Mouse (Mus musculus): ENCODE results near the gene Vps54. TPM values are rescaled to one million over a fixed set of nuclear protein-coding genes. Genes with fewer than 3 reads are reported as not detected.
"Not testable (repeated sequence)": the region's sequence is repeated elsewhere in the genome, so short reads cannot be mapped to it uniquely, and the experiment has no call there.

Gene Vps54
- polyA plus RNA-seq, 1 experiment from 2014 or later = 10.6 TPM

DNA sequence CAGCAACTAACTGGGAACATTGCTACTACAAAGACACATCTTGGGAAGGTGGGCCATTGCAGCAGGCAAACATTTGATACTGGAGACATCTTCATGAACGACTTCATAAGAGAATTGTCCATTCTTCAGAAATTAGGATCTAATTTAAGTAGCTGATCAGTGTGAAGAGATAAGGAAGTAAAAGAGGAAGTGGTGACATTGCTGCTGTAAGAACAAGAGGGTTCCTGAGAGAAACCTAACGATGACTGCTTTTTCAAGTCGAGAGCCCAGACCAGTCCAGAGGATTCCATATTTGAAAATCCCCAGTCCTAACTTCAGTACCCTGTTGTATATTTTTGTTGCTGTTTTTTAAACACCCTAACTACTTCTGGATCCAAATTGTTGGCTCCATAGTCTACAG, 26.3 kb downstream of the Vps54 start:
- Histone ChIP-seq H3K4me3 (ENCODE audit: low read depth, low read length) (no peak overlapping the region), H3K4me1 (ENCODE audit: insufficient read depth, low read depth, low read length) (no peaks in the 10 kb centered on the region), H3K27ac (ENCODE audit: low read length) (no peak overlapping the region), H3K27me3 (replicated peaks; ENCODE audit: insufficient read depth, low read length) (no peaks in the 10 kb centered on the region), H3K36me3 (ENCODE audit: insufficient read depth, low read length) (no peaks in the 10 kb centered on the region), H3K9ac (replicated peaks; ENCODE audit: low read depth) (no peak overlapping the region), H3K4me2 (replicated peaks; ENCODE audit: low read depth, low read length) (no peak overlapping the region), H3K9me3 (ENCODE audit: low read length) (no peaks in the 10 kb centered on the region)
- WGBS = 63% methylated on average over 3 of the region's 3 CpGs
- DNase-seq (ENCODE audit: low spot score) (no peak), ATAC-seq (no peak)
- TF ChIP-seq EP300 (IDR thresholded peaks at IDR 0.05) = no peak
- TF ChIP-seq CTCF (IDR thresholded peaks at IDR 0.05) = no peak

- TF ChIP-seq EP300 (IDR thresholded peaks at IDR 0.05) = 0 out of 2 replicates have a peak, but pooled peaks have one; percentile 11
- no peak for TF ChIP-seq CTCF (IDR thresholded peaks at IDR 0.05)
- H3K9ac ChIP-seq (replicated peaks; ENCODE audit: low read depth) = no peak overlapping the region
- no peak overlapping the region for H3K4me3 ChIP-seq (ENCODE audit: low read depth, low read length)
- 82% methylated on average over 2 of the region's 2 CpGs for WGBS
- H3K9me3 ChIP-seq (ENCODE audit: low read length) = no peaks in the 10 kb centered on the region
- ATAC-seq (no peak), DNase-seq (ENCODE audit: low spot score) (peak; percentile 20)
- H3K36me3 ChIP-seq (ENCODE audit: insufficient read depth, low read length) = no peaks in the 10 kb centered on the region
- H3K27ac ChIP-seq (ENCODE audit: low read length) = no peak overlapping the region
- H3K27me3 ChIP-seq (replicated peaks; ENCODE audit: insufficient read depth, low read length) = no peaks in the 10 kb centered on the region
- no peak overlapping the region for H3K4me2 ChIP-seq (replicated peaks; ENCODE audit: low read depth, low read length)
- H3K4me1 ChIP-seq (ENCODE audit: insufficient read depth, low read depth, low read length) = no peaks in the 10 kb centered on the region
Measured at GRCm38 (mm10) chr11:21276151-21276550, 37.1 kb downstream of the Vps54 start.

GRCm38 (mm10) chr11:21286391-21286790, 47.3 kb downstream of the Vps54 start:
- Histone ChIP-seq H3K4me1 (ENCODE audit: insufficient read depth, low read depth, low read length) (no peaks in the 10 kb centered on the region), H3K4me2 (replicated peaks; ENCODE audit: low read depth, low read length) (no peak overlapping the region), H3K27me3 (replicated peaks; ENCODE audit: insufficient read depth, low read length) (no peaks in the 10 kb centered on the region), H3K9me3 (ENCODE audit: low read length) (no peaks in the 10 kb centered on the region), H3K36me3 (ENCODE audit: insufficient read depth, low read length) (no peaks in the 10 kb centered on the region), H3K4me3 (ENCODE audit: low read depth, low read length) (no peak overlapping the region), H3K9ac (replicated peaks; ENCODE audit: low read depth) (no peak overlapping the region), H3K27ac (ENCODE audit: low read length) (no peak overlapping the region)
- TF ChIP-seq EP300 (IDR thresholded peaks at IDR 0.05) = no peak
- ATAC-seq (no peak), DNase-seq (ENCODE audit: low spot score) (no peak)
- 63% methylated on average over 3 of the region's 3 CpGs for WGBS

DNA sequence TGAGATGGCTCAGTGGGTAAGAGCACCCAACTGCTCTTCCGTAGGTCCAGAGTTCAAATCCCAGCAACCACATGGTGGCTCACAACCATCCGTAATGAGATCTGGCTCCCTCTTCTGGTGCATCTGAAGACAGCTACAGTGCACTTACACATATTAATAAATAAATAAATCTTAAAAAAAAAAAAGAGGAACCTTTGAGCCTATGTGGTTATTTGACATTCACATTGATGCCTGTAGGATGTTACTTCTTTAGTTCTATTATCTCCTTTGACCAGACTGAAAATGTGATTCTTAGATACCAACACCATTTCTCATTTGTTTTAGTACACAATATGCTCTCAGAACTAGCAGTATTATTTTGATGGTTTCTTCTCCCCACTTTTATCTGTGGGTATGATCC, 49.1 kb downstream of the Vps54 start:
- H3K4me2 ChIP-seq (replicated peaks; ENCODE audit: low read depth, low read length); H3K9me3 ChIP-seq (ENCODE audit: low read length); H3K27me3 ChIP-seq (replicated peaks; ENCODE audit: insufficient read depth, low read length); H3K36me3 ChIP-seq (ENCODE audit: insufficient read depth, low read length); DNase-seq (ENCODE audit: low spot score); H3K27ac ChIP-seq (ENCODE audit: low read length); H3K4me3 ChIP-seq (ENCODE audit: low read depth, low read length); ATAC-seq; H3K9ac ChIP-seq (replicated peaks; ENCODE audit: low read depth); H3K4me1 ChIP-seq (ENCODE audit: insufficient read depth, low read depth, low read length): not testable (repeated sequence)
- 94% methylated on average over 2 of the region's 2 CpGs for WGBS
- peak; percentile 24 for TF ChIP-seq CTCF (IDR thresholded peaks at IDR 0.05)

DNA sequence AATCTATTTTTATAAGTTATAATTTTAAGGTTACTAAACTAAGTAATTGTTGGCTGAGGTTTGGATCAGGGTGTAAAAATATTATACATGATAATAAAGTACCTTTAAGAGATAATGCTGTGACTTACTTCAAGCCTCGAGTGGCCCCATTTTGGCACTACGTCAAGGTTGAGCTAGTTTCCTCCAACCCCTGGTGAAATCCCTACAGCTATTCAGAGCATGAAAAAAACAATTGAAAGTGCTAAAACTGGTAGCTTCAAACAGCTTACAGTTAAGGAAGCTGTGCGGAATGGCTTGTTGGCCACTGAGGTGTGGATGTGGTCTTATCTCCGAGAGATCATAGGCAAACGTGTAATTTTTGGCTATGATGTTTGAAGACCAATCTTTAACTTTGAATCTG, 56.4 kb downstream of the Vps54 start:
- WGBS = 68% methylated on average over 5 of the region's 5 CpGs
- Histone ChIP-seq H3K27ac (ENCODE audit: low read length) (no peak overlapping the region), H3K27me3 (replicated peaks; ENCODE audit: insufficient read depth, low read length) (no peaks in the 10 kb centered on the region), H3K36me3 (ENCODE audit: insufficient read depth, low read length) (peaks cover 6% of the 10 kb centered on the region; the same call in 1 of the 2 replicates), H3K9me3 (ENCODE audit: low read length) (no peaks in the 10 kb centered on the region), H3K4me3 (ENCODE audit: low read depth, low read length) (no peak overlapping the region), H3K4me1 (ENCODE audit: insufficient read depth, low read depth, low read length) (no peaks in the 10 kb centered on the region), H3K9ac (replicated peaks; ENCODE audit: low read depth) (no peak overlapping the region), H3K4me2 (replicated peaks; ENCODE audit: low read depth, low read length) (no peak overlapping the region)
- TF ChIP-seq CTCF (IDR thresholded peaks at IDR 0.05) (no peak), EP300 (IDR thresholded peaks at IDR 0.05) (no peak)
- ATAC-seq (no peak), DNase-seq (ENCODE audit: low spot score) (no peak)

- whole genome bisulfite sequencing = 80% methylated on average over 3 of the region's 3 CpGs
- Histone ChIP-seq H3K4me2 (replicated peaks; ENCODE audit: low read depth, low read length) (no peak overlapping the region), H3K27ac (ENCODE audit: low read length) (no peak overlapping the region), H3K4me3 (ENCODE audit: low read depth, low read length) (no peak overlapping the region), H3K4me1 (ENCODE audit: insufficient read depth, low read depth, low read length) (no peaks in the 10 kb centered on the region), H3K9me3 (ENCODE audit: low read length) (no peaks in the 10 kb centered on the region), H3K36me3 (ENCODE audit: insufficient read depth, low read length) (peaks cover 6% of the 10 kb centered on the region; the same call in 1 of the 2 replicates), H3K9ac (replicated peaks; ENCODE audit: low read depth) (no peak overlapping the region), H3K27me3 (replicated peaks; ENCODE audit: insufficient read depth, low read length) (no peaks in the 10 kb centered on the region)
- no peak for DNase-seq (ENCODE audit: low spot score)
- ATAC-seq = no peak
- TF ChIP-seq CTCF (IDR thresholded peaks at IDR 0.05) (no peak), EP300 (IDR thresholded peaks at IDR 0.05) (no peak)
Measured at GRCm38 (mm10) chr11:21303619-21304018, 64.5 kb downstream of the Vps54 start.

- TF ChIP-seq EP300 (IDR thresholded peaks at IDR 0.05) (no peak), CTCF (IDR thresholded peaks at IDR 0.05) (no peak)
- 63% methylated on average over 5 of the region's 5 CpGs for WGBS
- 0 out of 2 replicates have a peak, but pooled peaks have one; percentile 33 for ATAC-seq
Measured at GRCm38 (mm10) chr11:21307078-21307668, 68.1 kb downstream of the Vps54 start.

More at GRCm38 (mm10) chr11:21307078-21307668, 68.1 kb downstream of the Vps54 start:
- Histone ChIP-seq H3K9me3 (ENCODE audit: low read length) (no peaks in the 10 kb centered on the region), H3K4me3 (ENCODE audit: low read depth, low read length) (no peak overlapping the region), H3K27ac (ENCODE audit: low read length) (no peak overlapping the region), H3K36me3 (ENCODE audit: insufficient read depth, low read length) (peaks cover under 1% of the 10 kb centered on the region; the same call in 1 of the 2 replicates), H3K9ac (replicated peaks; ENCODE audit: low read depth) (no peak overlapping the region), H3K27me3 (replicated peaks; ENCODE audit: insufficient read depth, low read length) (no peaks in the 10 kb centered on the region), H3K4me1 (ENCODE audit: insufficient read depth, low read depth, low read length) (no peaks in the 10 kb centered on the region), H3K4me2 (replicated peaks; ENCODE audit: low read depth, low read length) (no peak overlapping the region)
- peak; percentile 16 for DNase-seq (ENCODE audit: low spot score)

All from lung, postnatal 0 days (tissue).